Mouse (Mus musculus): ENCODE results near the gene Zfp62. TPM values are rescaled to one million over a fixed set of nuclear protein-coding genes. Genes with fewer than 3 reads are reported as not detected.
A peak's percentile ranks its signal among the peaks of the same experiment; 100 is the strongest.

Zfp62 gene
- total and polyA plus RNA-seq, 2 experiments from 2014 or later: 25.6 to 26.6 TPM

- ATAC-seq (ENCODE audit: low FRiP score) (no peak), DNase-seq (ENCODE audit: low spot score) (no peak)
- H3K27me3 ChIP-seq (ENCODE audit: insufficient read depth, low read length): no peaks in the 10 kb centered on the region
- no peak for TF ChIP-seq CTCF (IDR thresholded peaks at IDR 0.05)
- H3K4me2 ChIP-seq (ENCODE audit: low read depth, low read length, poor library complexity, severe bottlenecking): peak overlapping the region; percentile 93; the same call in 1 of the 2 replicates
- H3K27ac ChIP-seq (ENCODE audit: low read depth, low read length): no peak overlapping the region
- peaks cover 7% of the 10 kb centered on the region for H3K4me1 ChIP-seq (ENCODE audit: insufficient read depth, low read length)
- 0 out of 2 replicates have a peak overlapping the region, but pooled peaks have one; percentile 72 for H3K9ac ChIP-seq (replicated peaks; ENCODE audit: low read length, poor library complexity, severe bottlenecking)
- H3K36me3 ChIP-seq (ENCODE audit: insufficient read depth, low read length): peaks cover 3% of the 10 kb centered on the region; the same call in 1 of the 2 replicates
- peak overlapping the region; percentile 59; the same call in 1 of the 2 replicates for H3K4me3 ChIP-seq (ENCODE audit: low read depth, low read length)
- no peaks in the 10 kb centered on the region for H3K9me3 ChIP-seq (ENCODE audit: low read length)
- 66% methylated on average over 7 of the region's 7 CpGs for WGBS
Measured at GRCm38 (mm10) chr11:49251380-49251761, 48.3 kb downstream of the Zfp62 start.

GRCm38 (mm10) chr11:49252048-49252447, 49.0 kb downstream of the Zfp62 start:
- no peak for TF ChIP-seq CTCF (IDR thresholded peaks at IDR 0.05)
- Histone ChIP-seq H3K27me3 (ENCODE audit: insufficient read depth, low read length) (no peaks in the 10 kb centered on the region), H3K9ac (replicated peaks; ENCODE audit: low read length, poor library complexity, severe bottlenecking) (no peak overlapping the region), H3K36me3 (ENCODE audit: insufficient read depth, low read length) (peaks cover 3% of the 10 kb centered on the region; the same call in 1 of the 2 replicates), H3K4me2 (ENCODE audit: low read depth, low read length, poor library complexity, severe bottlenecking) (no peak overlapping the region), H3K4me1 (ENCODE audit: insufficient read depth, low read length) (peaks cover 6% of the 10 kb centered on the region), H3K27ac (ENCODE audit: low read depth, low read length) (no peak overlapping the region), H3K4me3 (ENCODE audit: low read depth, low read length) (no peak overlapping the region), H3K9me3 (ENCODE audit: low read length) (no peaks in the 10 kb centered on the region)
- 88% methylated on average over 5 of the region's 5 CpGs for WGBS
- DNase-seq (ENCODE audit: low spot score): no peak
- no peak for ATAC-seq (ENCODE audit: low FRiP score)

- TF ChIP-seq CTCF (IDR thresholded peaks at IDR 0.05): no peak
- no peak overlapping the region for H3K27ac ChIP-seq (ENCODE audit: low read depth, low read length)
- H3K9ac ChIP-seq (replicated peaks; ENCODE audit: low read length, poor library complexity, severe bottlenecking): no peak overlapping the region
- ATAC-seq (ENCODE audit: low FRiP score): no peak
- H3K4me3 ChIP-seq (ENCODE audit: low read depth, low read length): no peak overlapping the region
- peaks cover 3% of the 10 kb centered on the region; the same call in 1 of the 2 replicates for H3K36me3 ChIP-seq (ENCODE audit: insufficient read depth, low read length)
- H3K4me2 ChIP-seq (ENCODE audit: low read depth, low read length, poor library complexity, severe bottlenecking): no peak overlapping the region
- no peaks in the 10 kb centered on the region for H3K9me3 ChIP-seq (ENCODE audit: low read length)
- H3K4me1 ChIP-seq (ENCODE audit: insufficient read depth, low read length): peaks cover 6% of the 10 kb centered on the region
- no peaks in the 10 kb centered on the region for H3K27me3 ChIP-seq (ENCODE audit: insufficient read depth, low read length)
- DNase-seq (ENCODE audit: low spot score): no peak
- 88% methylated on average over 6 of the region's 6 CpGs for WGBS
Measured at GRCm38 (mm10) chr11:49253035-49253434, 49.9 kb downstream of the Zfp62 start.

- peaks cover 19% of the 10 kb centered on the region for H3K36me3 ChIP-seq (ENCODE audit: insufficient read depth, low read length)
- no peak for TF ChIP-seq CTCF (IDR thresholded peaks at IDR 0.05)
- H3K27me3 ChIP-seq (ENCODE audit: insufficient read depth, low read length): no peaks in the 10 kb centered on the region
- no peak overlapping the region for H3K9ac ChIP-seq (replicated peaks; ENCODE audit: low read length, poor library complexity, severe bottlenecking)
- no peak overlapping the region for H3K4me3 ChIP-seq (ENCODE audit: low read depth, low read length)
- H3K4me2 ChIP-seq (ENCODE audit: low read depth, low read length, poor library complexity, severe bottlenecking): no peak overlapping the region
- DNase-seq (ENCODE audit: low spot score) (no peak), ATAC-seq (ENCODE audit: low FRiP score) (no peak)
- no peaks in the 10 kb centered on the region for H3K4me1 ChIP-seq (ENCODE audit: insufficient read depth, low read length)
- no peak overlapping the region for H3K27ac ChIP-seq (ENCODE audit: low read depth, low read length)
- H3K9me3 ChIP-seq (ENCODE audit: low read length): no peaks in the 10 kb centered on the region
- 93% methylated on average over 2 of the region's 2 CpGs for WGBS
Measured at GRCm38 (mm10) chr11:49259296-49259695, 56.2 kb downstream of the Zfp62 start.

GRCm38 (mm10) chr11:49259829-49260228, 56.7 kb downstream of the Zfp62 start:
- ATAC-seq (ENCODE audit: low FRiP score): no peak
- H3K36me3 ChIP-seq (ENCODE audit: insufficient read depth, low read length): peaks cover 19% of the 10 kb centered on the region
- no peak overlapping the region for H3K27ac ChIP-seq (ENCODE audit: low read depth, low read length)
- WGBS: 82% methylated on average over 1 of the region's 1 CpGs
- no peaks in the 10 kb centered on the region for H3K4me1 ChIP-seq (ENCODE audit: insufficient read depth, low read length)
- no peaks in the 10 kb centered on the region for H3K27me3 ChIP-seq (ENCODE audit: insufficient read depth, low read length)
- H3K9ac ChIP-seq (replicated peaks; ENCODE audit: low read length, poor library complexity, severe bottlenecking): no peak overlapping the region
- H3K4me3 ChIP-seq (ENCODE audit: low read depth, low read length): no peak overlapping the region
- no peaks in the 10 kb centered on the region for H3K9me3 ChIP-seq (ENCODE audit: low read length)
- no peak for TF ChIP-seq CTCF (IDR thresholded peaks at IDR 0.05)
- no peak for DNase-seq (ENCODE audit: low spot score)
- H3K4me2 ChIP-seq (ENCODE audit: low read depth, low read length, poor library complexity, severe bottlenecking): no peak overlapping the region

- H3K4me3 ChIP-seq (ENCODE audit: low read depth, low read length): no peak overlapping the region
- H3K36me3 ChIP-seq (ENCODE audit: insufficient read depth, low read length): peaks cover 19% of the 10 kb centered on the region
- H3K9me3 ChIP-seq (ENCODE audit: low read length): no peaks in the 10 kb centered on the region
- H3K4me1 ChIP-seq (ENCODE audit: insufficient read depth, low read length): no peaks in the 10 kb centered on the region
- H3K9ac ChIP-seq (replicated peaks; ENCODE audit: low read length, poor library complexity, severe bottlenecking): no peak overlapping the region
- H3K27me3 ChIP-seq (ENCODE audit: insufficient read depth, low read length): no peaks in the 10 kb centered on the region
- ATAC-seq (ENCODE audit: low FRiP score): no peak
- WGBS: 93% methylated on average over 21 of the region's 21 CpGs
- no peak overlapping the region for H3K27ac ChIP-seq (ENCODE audit: low read depth, low read length)
- no peak overlapping the region for H3K4me2 ChIP-seq (ENCODE audit: low read depth, low read length, poor library complexity, severe bottlenecking)
- TF ChIP-seq CTCF (IDR thresholded peaks at IDR 0.05): no peak
- DNase-seq (ENCODE audit: low spot score): no peak
Measured at GRCm38 (mm10) chr11:49260598-49261312, 57.7 kb downstream of the Zfp62 start.

Data from midbrain, postnatal 0 days (tissue).